Mouse (Mus musculus): Measurements from ENCODE around the gene Ubtd2.

Ubtd2 gene

GRCm38 (mm10) chr11:32545605-32546004 is 90.4 kb downstream of the Ubtd2 start:
- no peak for DNase-seq (ENCODE audit: low spot score in 2 of 2)

GRCm38 (mm10) chr11:32546483-32546882 is 91.3 kb downstream of the Ubtd2 start:
- DNase-seq (ENCODE audit: low spot score in 2 of 2) = peak in 1 of 2 experiments; percentile 51

- DNase-seq (ENCODE audit: low spot score in 2 of 2) = no peak
Measured at GRCm38 (mm10) chr11:32547391-32547947, 92.3 kb downstream of the Ubtd2 start.

- DNase-seq (ENCODE audit: low spot score in 2 of 2) = no peak
Measured at GRCm38 (mm10) chr11:32548240-32548639, 93.1 kb downstream of the Ubtd2 start.

- DNase-seq (ENCODE audit: low spot score in 2 of 2) = no peak
Measured at GRCm38 (mm10) chr11:32549236-32549635, 94.1 kb downstream of the Ubtd2 start.

GRCm38 (mm10) chr11:32550102-32550501 is 94.9 kb downstream of the Ubtd2 start:
- no peak for DNase-seq (ENCODE audit: low spot score in 2 of 2)

- no peak for DNase-seq (ENCODE audit: low spot score in 2 of 2)
Measured at GRCm38 (mm10) chr11:32551056-32551455, 95.9 kb downstream of the Ubtd2 start.

GRCm38 (mm10) chr11:32551579-32552297 is 96.6 kb downstream of the Ubtd2 start:
- no peak for DNase-seq (ENCODE audit: low spot score in 2 of 2)

- DNase-seq (ENCODE audit: low spot score in 2 of 2) = no peak
Measured at GRCm38 (mm10) chr11:32552401-32553090, 97.4 kb downstream of the Ubtd2 start.

- DNase-seq (ENCODE audit: low spot score in 2 of 2) = no peak
Measured at GRCm38 (mm10) chr11:32553311-32554140, 98.4 kb downstream of the Ubtd2 start.

GRCm38 (mm10) chr11:32554141-32555091 is 99.2 kb downstream of the Ubtd2 start:
- no peak for DNase-seq (ENCODE audit: low spot score in 2 of 2)

GRCm38 (mm10) chr11:32555103-32555689 is 100.0 kb downstream of the Ubtd2 start:
- no peak for DNase-seq (ENCODE audit: low spot score in 2 of 2)

GRCm38 (mm10) chr11:32556333-32556990 is 101.3 kb downstream of the Ubtd2 start:
- no peak for DNase-seq (ENCODE audit: low spot score in 2 of 2)

GRCm38 (mm10) chr11:32558026-32558425 is 102.9 kb downstream of the Ubtd2 start:
- DNase-seq (ENCODE audit: low spot score in 2 of 2) = no peak

GRCm38 (mm10) chr11:32558677-32559076 is 103.5 kb downstream of the Ubtd2 start:
- no peak for DNase-seq (ENCODE audit: low spot score in 2 of 2)

GRCm38 (mm10) chr11:32560015-32560770 is 105.0 kb downstream of the Ubtd2 start:
- DNase-seq (ENCODE audit: low spot score in 2 of 2) = no peak

GRCm38 (mm10) chr11:32561465-32562355 is 106.5 kb downstream of the Ubtd2 start:
- no peak for DNase-seq (ENCODE audit: low spot score in 2 of 2)

GRCm38 (mm10) chr11:32562706-32563105 is 107.5 kb downstream of the Ubtd2 start:
- no peak for DNase-seq (ENCODE audit: low spot score in 2 of 2)

All from urinary bladder, postnatal 36 days (tissue).